Mouse (Mus musculus): ENCODE measurements at regions not wholly inside any gene's neighbourhood (a gene's known extent, or its start where the extent isn't known, plus 50 kb on each side); places are given as distances from the start of the nearest gene placed in this dataset.

- no peak for ATAC-seq (replicated peaks; ENCODE audit: low FRiP score, poor library complexity, severe bottlenecking)
These were observed 160.1 kb downstream of the Tmem17 start for GRCm38 (mm10) chr11:22671791-22672490.

- no peak for ATAC-seq (replicated peaks; ENCODE audit: low FRiP score, poor library complexity, severe bottlenecking)
These were observed 163.2 kb downstream of the Tmem17 start for GRCm38 (mm10) chr11:22675047-22675446.

- ATAC-seq (replicated peaks; ENCODE audit: low FRiP score, poor library complexity, severe bottlenecking): no peak
These were observed 163.9 kb downstream of the Tmem17 start for GRCm38 (mm10) chr11:22675754-22676153.

- ATAC-seq (replicated peaks; ENCODE audit: low FRiP score, poor library complexity, severe bottlenecking): no peak
These were observed 165.4 kb downstream of the Tmem17 start for GRCm38 (mm10) chr11:22677337-22677736.

- ATAC-seq (replicated peaks; ENCODE audit: low FRiP score, poor library complexity, severe bottlenecking): no peak
These were observed 172.7 kb downstream of the Tmem17 start for GRCm38 (mm10) chr11:22684576-22684975.

- ATAC-seq (replicated peaks; ENCODE audit: low FRiP score, poor library complexity, severe bottlenecking): no peak
These were observed 169.9 kb downstream of the B3gnt2 start for GRCm38 (mm10) chr11:22690829-22691228.

GRCm38 (mm10) chr11:22692281-22692857 lies 168.4 kb downstream of the B3gnt2 start:
- ATAC-seq (replicated peaks; ENCODE audit: low FRiP score, poor library complexity, severe bottlenecking): no peak

GRCm38 (mm10) chr11:22692941-22693341 lies 167.8 kb downstream of the B3gnt2 start:
- no peak for ATAC-seq (replicated peaks; ENCODE audit: low FRiP score, poor library complexity, severe bottlenecking)

- no peak for ATAC-seq (replicated peaks; ENCODE audit: low FRiP score, poor library complexity, severe bottlenecking)
These were observed 167.4 kb downstream of the B3gnt2 start for GRCm38 (mm10) chr11:22693376-22693775.

- no peak for ATAC-seq (replicated peaks; ENCODE audit: low FRiP score, poor library complexity, severe bottlenecking)
These were observed 166.8 kb downstream of the B3gnt2 start for GRCm38 (mm10) chr11:22693984-22694383.

- ATAC-seq (replicated peaks; ENCODE audit: low FRiP score, poor library complexity, severe bottlenecking): no peak
These were observed 165.9 kb downstream of the B3gnt2 start for GRCm38 (mm10) chr11:22694829-22695228.

GRCm38 (mm10) chr11:22695237-22695636 lies 165.5 kb downstream of the B3gnt2 start:
- ATAC-seq (replicated peaks; ENCODE audit: low FRiP score, poor library complexity, severe bottlenecking): no peak

GRCm38 (mm10) chr11:22698057-22698941 lies 162.5 kb downstream of the B3gnt2 start:
- ATAC-seq (replicated peaks; ENCODE audit: low FRiP score, poor library complexity, severe bottlenecking): no peak

GRCm38 (mm10) chr11:22706082-22706481 lies 154.7 kb downstream of the B3gnt2 start:
- ATAC-seq (replicated peaks; ENCODE audit: low FRiP score, poor library complexity, severe bottlenecking): no peak
